Mouse (Mus musculus): ENCODE data around the gene Etv6.

The Etv6 gene

DNA sequence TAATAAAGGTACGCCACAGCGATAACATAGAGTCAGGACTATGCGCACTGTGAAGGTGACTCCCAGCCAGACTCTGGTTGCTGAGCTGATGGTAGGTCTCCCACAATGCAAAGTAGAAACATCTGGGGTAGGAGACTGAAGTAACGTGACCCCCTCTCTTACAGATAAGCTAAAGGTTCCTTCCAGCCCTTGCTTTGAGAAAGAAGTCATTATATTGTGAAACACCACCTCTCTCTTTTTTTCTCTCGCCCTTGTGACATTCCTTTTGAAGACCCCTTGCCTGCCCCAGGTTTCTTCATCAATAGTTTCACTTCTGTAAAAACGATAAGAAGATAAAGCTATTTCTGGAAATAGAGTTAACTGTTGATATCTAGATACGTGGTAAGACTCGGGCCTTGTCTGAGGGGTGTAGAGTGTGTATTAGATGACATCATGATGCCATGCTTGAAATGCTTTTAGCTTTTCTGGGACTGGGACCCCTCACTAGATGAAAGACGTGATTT is 99.4 kb downstream of the Etv6 start:
- H3K9me3 ChIP-seq (ENCODE audit: low read length): no peaks in the 10 kb centered on the region
- H3K4me3 ChIP-seq (replicated peaks; ENCODE audit: low read length): no peak overlapping the region
- TF ChIP-seq POU5F1 (IDR thresholded peaks at IDR 0.05; ENCODE audit: borderline replicate concordance, low read length): no peak
- no peak for TF ChIP-seq NANOG (IDR thresholded peaks at IDR 0.05; ENCODE audit: borderline replicate concordance, low read length)
- TF ChIP-seq CTCF (conservative IDR thresholded peaks at IDR 0.05; ENCODE audit: low read length): no peak
- peaks cover 14% of the 10 kb centered on the region; the same call in 1 of the 2 replicates for H3K36me3 ChIP-seq (ENCODE audit: insufficient read depth, low read length)
- no peaks in the 10 kb centered on the region for H3K27me3 ChIP-seq (ENCODE audit: insufficient read depth, low read length)
- peaks cover 29% of the 10 kb centered on the region for H3K4me1 ChIP-seq (replicated peaks; ENCODE audit: low read depth, low read length)

DNA sequence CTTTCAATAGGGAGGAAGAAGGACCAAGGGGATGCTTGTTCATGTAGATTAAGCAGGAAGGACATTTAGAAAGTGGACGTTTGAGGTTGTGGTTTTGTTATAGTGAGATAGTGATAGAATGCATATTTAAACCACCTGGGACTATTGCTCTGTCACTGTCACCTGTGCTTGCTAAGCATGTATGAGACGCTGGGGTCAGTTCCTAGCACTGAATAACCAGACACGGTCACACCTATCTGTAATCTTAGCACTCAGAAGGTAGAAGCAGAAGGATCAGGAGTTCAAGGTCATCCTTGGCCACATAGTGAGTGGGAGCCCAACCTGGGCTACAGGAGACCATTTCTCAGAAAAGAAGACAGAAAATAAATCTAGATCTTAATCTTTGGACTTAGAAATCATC is 100.8 kb downstream of the Etv6 start:
- no peaks in the 10 kb centered on the region for H3K27me3 ChIP-seq (ENCODE audit: insufficient read depth, low read length)
- H3K9me3 ChIP-seq (ENCODE audit: low read length): no peaks in the 10 kb centered on the region
- H3K4me3 ChIP-seq (replicated peaks; ENCODE audit: low read length): no peak overlapping the region
- no peak for TF ChIP-seq NANOG (IDR thresholded peaks at IDR 0.05; ENCODE audit: borderline replicate concordance, low read length)
- TF ChIP-seq CTCF (conservative IDR thresholded peaks at IDR 0.05; ENCODE audit: low read length): no peak
- TF ChIP-seq POU5F1 (IDR thresholded peaks at IDR 0.05; ENCODE audit: borderline replicate concordance, low read length): no peak
- peaks cover 14% of the 10 kb centered on the region; the same call in 1 of the 2 replicates for H3K36me3 ChIP-seq (ENCODE audit: insufficient read depth, low read length)
- peaks cover 34% of the 10 kb centered on the region for H3K4me1 ChIP-seq (replicated peaks; ENCODE audit: low read depth, low read length)

DNA sequence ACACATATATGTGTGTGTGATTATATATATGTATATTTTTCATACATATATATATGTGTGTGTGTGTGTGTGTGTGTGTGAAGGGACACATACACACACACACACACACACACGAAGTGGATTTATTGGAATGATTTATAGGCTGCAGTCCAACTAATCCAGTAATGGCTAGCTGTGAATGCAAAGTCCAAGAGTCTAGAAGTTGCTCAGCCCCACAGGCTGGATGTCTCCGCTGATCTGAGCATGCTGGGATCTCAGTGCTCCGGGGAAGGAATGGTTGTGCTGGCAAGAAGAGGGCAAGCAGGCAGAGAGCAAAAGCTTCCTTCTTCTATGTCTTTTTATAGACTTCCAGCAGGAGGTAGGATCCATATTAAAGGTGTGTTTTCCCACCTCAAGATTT is 103.9 kb downstream of the Etv6 start:
- no peak for TF ChIP-seq NANOG (IDR thresholded peaks at IDR 0.05; ENCODE audit: borderline replicate concordance, low read length)
- no peak for TF ChIP-seq CTCF (conservative IDR thresholded peaks at IDR 0.05; ENCODE audit: low read length)
- TF ChIP-seq POU5F1 (IDR thresholded peaks at IDR 0.05; ENCODE audit: borderline replicate concordance, low read length): no peak
- Histone ChIP-seq H3K4me3 (replicated peaks; ENCODE audit: low read length) (no peak overlapping the region), H3K36me3 (ENCODE audit: insufficient read depth, low read length) (peaks cover 8% of the 10 kb centered on the region; the same call in 1 of the 2 replicates)

GRCm38 (mm10) chr6:134140718-134141615 is 105.5 kb downstream of the Etv6 start:
- H3K4me1 ChIP-seq (replicated peaks; ENCODE audit: low read depth, low read length): peaks cover 34% of the 10 kb centered on the region
- H3K27me3 ChIP-seq (ENCODE audit: insufficient read depth, low read length): no peaks in the 10 kb centered on the region
- peaks cover 4% of the 10 kb centered on the region; the same call in 1 of the 2 replicates for H3K36me3 ChIP-seq (ENCODE audit: insufficient read depth, low read length)
- no peaks in the 10 kb centered on the region for H3K9me3 ChIP-seq (ENCODE audit: low read length)
- TF ChIP-seq NANOG (IDR thresholded peaks at IDR 0.05; ENCODE audit: borderline replicate concordance, low read length) (no peak), POU5F1 (IDR thresholded peaks at IDR 0.05; ENCODE audit: borderline replicate concordance, low read length) (no peak), CTCF (conservative IDR thresholded peaks at IDR 0.05; ENCODE audit: low read length) (no peak)
- H3K4me3 ChIP-seq (replicated peaks; ENCODE audit: low read length): no peak overlapping the region

More for the DNA sequence above, 103.9 kb downstream of the Etv6 start:
- Histone ChIP-seq H3K27me3 (ENCODE audit: insufficient read depth, low read length) (no peaks in the 10 kb centered on the region), H3K4me1 (replicated peaks; ENCODE audit: low read depth, low read length) (peaks cover 36% of the 10 kb centered on the region), H3K9me3 (ENCODE audit: low read length) (no peaks in the 10 kb centered on the region)

DNA sequence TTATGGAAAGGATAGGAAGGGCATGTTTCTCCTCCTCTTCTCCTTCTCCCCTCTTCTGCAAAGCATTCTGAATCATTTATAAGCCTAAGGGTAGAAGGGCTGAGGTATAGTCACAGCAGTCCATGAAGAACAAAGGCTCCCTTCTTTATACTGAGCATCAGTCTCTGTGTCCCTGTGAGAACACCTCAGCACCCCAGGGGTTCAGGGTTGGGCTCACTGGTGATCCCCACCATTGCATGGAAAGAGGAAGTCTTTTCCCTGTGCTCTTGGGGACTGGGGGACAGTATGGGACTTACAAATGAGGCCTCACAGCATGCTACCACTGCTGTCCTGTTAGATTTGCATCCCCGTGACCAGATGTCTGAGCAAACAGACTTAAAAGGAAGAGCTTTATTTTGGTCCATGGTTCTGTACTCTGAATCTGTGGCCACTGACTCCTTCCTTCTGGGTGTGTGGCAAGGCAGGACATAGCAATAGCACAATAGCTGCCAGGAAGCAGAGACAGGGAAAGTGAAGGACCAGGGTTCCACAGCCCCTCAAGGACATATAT is 106.2 kb downstream of the Etv6 start:
- Histone ChIP-seq H3K9me3 (ENCODE audit: low read length) (no peaks in the 10 kb centered on the region), H3K4me1 (replicated peaks; ENCODE audit: low read depth, low read length) (peaks cover 27% of the 10 kb centered on the region), H3K36me3 (ENCODE audit: insufficient read depth, low read length) (peaks cover 4% of the 10 kb centered on the region; the same call in 1 of the 2 replicates), H3K27me3 (ENCODE audit: insufficient read depth, low read length) (no peaks in the 10 kb centered on the region), H3K4me3 (replicated peaks; ENCODE audit: low read length) (no peak overlapping the region)
- TF ChIP-seq CTCF (conservative IDR thresholded peaks at IDR 0.05; ENCODE audit: low read length): no peak
- no peak for TF ChIP-seq NANOG (IDR thresholded peaks at IDR 0.05; ENCODE audit: borderline replicate concordance, low read length)
- no peak for TF ChIP-seq POU5F1 (IDR thresholded peaks at IDR 0.05; ENCODE audit: borderline replicate concordance, low read length)

DNA sequence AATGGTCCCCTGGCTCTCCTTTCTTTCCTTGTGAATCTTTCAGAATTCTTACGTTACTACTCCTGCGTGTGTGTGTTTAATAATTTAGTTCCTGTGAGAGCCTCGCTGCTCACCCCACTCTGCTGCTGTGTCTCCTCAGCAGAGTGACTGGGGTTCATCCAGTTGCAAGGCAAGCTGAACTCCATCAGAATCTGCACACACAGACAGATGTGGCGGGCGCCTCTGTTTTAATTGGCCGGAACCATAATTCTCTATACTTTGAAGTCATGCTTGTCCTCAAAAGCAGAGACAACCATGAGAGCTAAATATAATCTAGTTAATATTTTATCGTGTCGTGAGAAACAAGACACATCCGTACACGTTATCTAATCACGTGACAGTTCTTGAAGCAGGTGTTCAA is 107.2 kb downstream of the Etv6 start:
- H3K4me3 ChIP-seq (replicated peaks; ENCODE audit: low read length): no peak overlapping the region
- no peak for TF ChIP-seq NANOG (IDR thresholded peaks at IDR 0.05; ENCODE audit: borderline replicate concordance, low read length)
- TF ChIP-seq POU5F1 (IDR thresholded peaks at IDR 0.05; ENCODE audit: borderline replicate concordance, low read length): no peak
- no peak for TF ChIP-seq CTCF (conservative IDR thresholded peaks at IDR 0.05; ENCODE audit: low read length)
- no peaks in the 10 kb centered on the region for H3K27me3 ChIP-seq (ENCODE audit: insufficient read depth, low read length)
- no peaks in the 10 kb centered on the region for H3K9me3 ChIP-seq (ENCODE audit: low read length)
- H3K4me1 ChIP-seq (replicated peaks; ENCODE audit: low read depth, low read length): peaks cover 21% of the 10 kb centered on the region
- H3K36me3 ChIP-seq (ENCODE audit: insufficient read depth, low read length): peaks cover 4% of the 10 kb centered on the region; the same call in 1 of the 2 replicates

DNA sequence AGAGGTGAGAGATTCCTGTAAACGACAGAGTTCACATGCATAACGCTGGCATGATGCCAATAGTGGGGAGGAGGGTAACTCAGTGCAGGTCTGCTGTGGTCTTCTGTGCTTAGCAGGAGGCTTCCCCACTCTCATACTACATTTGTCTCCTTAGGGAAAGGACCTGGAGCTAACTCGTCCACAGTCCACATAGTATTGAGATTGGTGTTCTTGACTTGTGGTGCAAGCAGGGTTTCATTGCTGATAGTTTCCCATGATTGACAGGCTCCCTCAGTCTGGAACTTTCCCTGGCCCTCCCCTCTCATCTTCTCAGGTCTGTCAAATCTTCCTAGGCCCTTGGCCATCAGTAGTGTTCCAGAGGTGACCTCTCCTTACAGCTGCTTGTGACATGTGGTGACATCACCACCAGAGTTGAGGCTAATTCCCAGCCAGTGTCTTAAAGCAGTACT is 108.2 kb downstream of the Etv6 start:
- Histone ChIP-seq H3K4me3 (replicated peaks; ENCODE audit: low read length) (no peak overlapping the region), H3K9me3 (ENCODE audit: low read length) (no peaks in the 10 kb centered on the region), H3K4me1 (replicated peaks; ENCODE audit: low read depth, low read length) (peaks cover 14% of the 10 kb centered on the region), H3K36me3 (ENCODE audit: insufficient read depth, low read length) (peaks cover 3% of the 10 kb centered on the region; the same call in 1 of the 2 replicates), H3K27me3 (ENCODE audit: insufficient read depth, low read length) (no peaks in the 10 kb centered on the region)
- TF ChIP-seq CTCF (conservative IDR thresholded peaks at IDR 0.05; ENCODE audit: low read length) (no peak), NANOG (IDR thresholded peaks at IDR 0.05; ENCODE audit: borderline replicate concordance, low read length) (no peak)
